In genomic region chr11:69990850-69991691, GRCm38 (mm10) we compare ENCODE assay signal across 8 mouse cellular contexts. TPM values are rescaled to one million over a fixed set of nuclear protein-coding genes. Genes with fewer than 3 reads are reported as not detected.
DNase-seq lines count a peak whose midpoint lies in the region; ATAC-seq lines count a peak whose summit lies in the region.

TSS of gene Gabarap (plus strand) at chr11:69991143.

- peak; percentile 96 to 99 for DNase-seq in adrenal gland, adult (ENCODE audit: inconsistent age in 2 of 2, low spot score in 1 of 2)
- peak; percentile 98 for DNase-seq in embryo, embryonic 10.5 days (ENCODE audit: low spot score)
- DNase-seq in gastrocnemius, postnatal 14 days = peak; percentile 97
- DNase-seq in left cerebral cortex, postnatal 10 days (ENCODE audit: extremely low spot score in 1 of 2, low spot score in 2 of 2) = peak; percentile 96 to 99
- peak; percentile 95 for DNase-seq in right cerebral cortex, postnatal 25 days
- peak; percentile 94 to 96 for DNase-seq in urinary bladder, postnatal 4 days (ENCODE audit: low spot score in 2 of 2)

- intact Hi-C loops in gastrocnemius, postnatal 14 days (cut with DNase I; ENCODE audit: low total_unique reads) = no loop called here
- intact Hi-C loops in left cerebral cortex, postnatal 10 days (cut with DNase I) = no loop called here

- peak; percentile 72 for ATAC-seq in inflammation-experienced regulatory T-cells, adult 6 months
- ATAC-seq in megakaryocyte-erythroid progenitor cell, adult 5-6 weeks (replicated peaks; ENCODE audit: low FRiP score, low TSS enrichment, poor library complexity, severe bottlenecking) = peak; percentile 68

RNA-seq across cellular contexts. Expression of gene Gabarap, which starts in this region (rescaled TPM):
- 100 to 1,000 TPM; 170 to 180 TPM for total RNA-seq in gastrocnemius, postnatal 14 days (2021)
- 100 to 1,000 TPM; 352 to 384 (median 366) TPM for polyA plus RNA-seq in inflammation-experienced regulatory T-cells, adult 6 months (2017; shearing (Covaris generic))
- 100 to 1,000 TPM; 252 to 266 TPM for total RNA-seq in left cerebral cortex, postnatal 10 days (2021)
- 267 and 278 TPM in 2 replicates for total RNA-seq in megakaryocyte-erythroid progenitor cell, adult 5-6 weeks (2014; fragmentation: Nextera tagmentation)
- 222 and 223 TPM in 2 replicates for total RNA-seq in megakaryocyte-erythroid progenitor cell, adult 5-6 weeks (2017)

Comparison
In these comparisons a context has a peak if more than half of its experiments do, and no peak if none do; other contexts are left out.
1. Peak in every context shown above with its lines: DNase-seq and ATAC-seq.